Mouse (Mus musculus) intestine, embryonic 14.5 days (tissue): ENCODE data around the gene Hes3. TPM values are rescaled to one million over a fixed set of nuclear protein-coding genes. Genes with fewer than 3 reads are reported as not detected.

ENCODE experiments used
- ATAC-seq: fragments of 200-750 bp; cut with Nextera tagmentation; replicated peaks from 2 replicates; pipeline ENCODE4 v1.8.0; 2017; ENCODE audit warnings: low read depth, moderate number of reproducible peaks, moderate TSS enrichment, moderate library complexity; ENCODE audit not compliant: low FRiP score, low TSS enrichment
- DNase-seq: peaks from one replicate; pipeline ENCODE4 v3.0.0-alpha.2; 2018; ENCODE audit warnings: low spot score
- H3K27ac ChIP-seq: fragments of 300-500 bp; sonication (generic); 2 replicates; pipeline ENCODE4 v1.5.1; 2014; ENCODE audit warnings: low read depth, mild to moderate bottlenecking, control low read depth
- H3K27me3 ChIP-seq: fragments of 300-500 bp; sonication (generic); replicated peaks from 2 replicates; pipeline ENCODE4 v1.6.1; 2014; ENCODE audit warnings: low read length, control low read depth; ENCODE audit not compliant: control insufficient read depth, insufficient read depth
- H3K36me3 ChIP-seq: fragments of 300-500 bp; sonication (generic); 2 replicates; pipeline ENCODE4 v1.6.1; 2014; ENCODE audit warnings: low read length, control low read depth; ENCODE audit not compliant: control insufficient read depth, insufficient read depth
- H3K4me1 ChIP-seq: fragments of 300-500 bp; sonication (generic); replicated peaks from 2 replicates; pipeline ENCODE4 v1.6.1; 2014; ENCODE audit warnings: low read length, control low read depth, mixed read lengths; ENCODE audit not compliant: control insufficient read depth, insufficient read depth
- H3K4me2 ChIP-seq: fragments of 300-500 bp; sonication (generic); 2 replicates; pipeline ENCODE4 v1.6.1; 2014; ENCODE audit warnings: low read length
- H3K4me3 ChIP-seq: fragments of 300-500 bp; sonication (generic); 2 replicates; pipeline ENCODE4 v1.5.1; 2014; ENCODE audit warnings: low read depth, low read length, control low read depth, mixed read lengths
- H3K9ac ChIP-seq: fragments of 300-500 bp; sonication (generic); 2 replicates; pipeline ENCODE4 v1.6.1; 2014; ENCODE audit warnings: mild to moderate bottlenecking, low read length
- H3K9me3 ChIP-seq: fragments of 300-500 bp; sonication (generic); 2 replicates; pipeline ENCODE4 v1.6.1; 2016; ENCODE audit warnings: low read length, control low read depth; ENCODE audit not compliant: control insufficient read depth
- WGBS: fragments of 180-500 bp; shearing (Covaris S2); extraction: QIAGEN DNeasy Blood & Tissue Kit; methylation state at CpG from one replicate; pipeline ENCODE4 v1.1.7; 2014; 5-methylcytosine and 5-hydroxymethylcytosine counted together
- polyA plus RNA-seq: library from polyadenylated mRNA; unstranded; fragments of >200 nt; fragmentation: Nextera tagmentation; extraction: Ambion mirVana; gene quantifications from 2 replicates; pipeline ENCODE4 v1.2.1, GENCODE M21; 2014

The Hes3 gene
- polyA plus RNA-seq, 1 experiment from 2014 or later = not detected

GRCm38 (mm10) chr4:152263512-152264176 is 27.8 kb downstream of the Hes3 start:
- H3K27me3 ChIP-seq = no peaks in the 10 kb centered on the region
- no peaks in the 10 kb centered on the region for H3K9me3 ChIP-seq
- ATAC-seq (peak; percentile 47; the same call in 1 of the 2 replicates), DNase-seq (no peak)
- WGBS = 42% methylated on average over 10 of the region's 10 CpGs
- no peaks in the 10 kb centered on the region for H3K4me1 ChIP-seq
- no peak overlapping the region for H3K4me3 ChIP-seq
- H3K27ac ChIP-seq = no peak overlapping the region
- no peak overlapping the region for H3K4me2 ChIP-seq
- H3K36me3 ChIP-seq = peaks cover 7% of the 10 kb centered on the region; the same call in 1 of the 2 replicates
- no peak overlapping the region for H3K9ac ChIP-seq

- H3K4me3 ChIP-seq = no peak overlapping the region
- H3K4me1 ChIP-seq = no peaks in the 10 kb centered on the region
- H3K4me2 ChIP-seq = no peak overlapping the region
- peaks cover 7% of the 10 kb centered on the region; the same call in 1 of the 2 replicates for H3K36me3 ChIP-seq
- H3K27ac ChIP-seq = no peak overlapping the region
- ATAC-seq (no peak), DNase-seq (no peak)
- H3K9ac ChIP-seq = no peak overlapping the region
- no peaks in the 10 kb centered on the region for H3K9me3 ChIP-seq
- H3K27me3 ChIP-seq = no peaks in the 10 kb centered on the region
- 67% methylated on average over 9 of the region's 9 CpGs for WGBS
Observed at GRCm38 (mm10) chr4:152263089-152263488, 28.4 kb downstream of the Hes3 start.

- DNase-seq = no peak
- no peak overlapping the region for H3K9ac ChIP-seq
- H3K27ac ChIP-seq = no peak overlapping the region
- no peak for ATAC-seq
- no peaks in the 10 kb centered on the region for H3K4me1 ChIP-seq
- WGBS = 63% methylated on average over 9 of the region's 9 CpGs
- H3K27me3 ChIP-seq = no peaks in the 10 kb centered on the region
- no peak overlapping the region for H3K4me2 ChIP-seq
- no peak overlapping the region for H3K4me3 ChIP-seq
- peaks cover 7% of the 10 kb centered on the region; the same call in 1 of the 2 replicates for H3K36me3 ChIP-seq
- no peaks in the 10 kb centered on the region for H3K9me3 ChIP-seq
Observed at GRCm38 (mm10) chr4:152262187-152262586, 29.3 kb downstream of the Hes3 start.

GRCm38 (mm10) chr4:152260451-152260850 is 31.0 kb downstream of the Hes3 start:
- ATAC-seq (no peak), DNase-seq (no peak)
- Histone ChIP-seq H3K27ac (no peak overlapping the region), H3K4me3 (no peak overlapping the region), H3K9ac (no peak overlapping the region), H3K27me3 (no peaks in the 10 kb centered on the region), H3K4me2 (no peak overlapping the region), H3K4me1 (no peaks in the 10 kb centered on the region), H3K9me3 (no peaks in the 10 kb centered on the region), H3K36me3 (peaks cover 7% of the 10 kb centered on the region; the same call in 1 of the 2 replicates)
- 93% methylated on average over 8 of the region's 8 CpGs for WGBS

- Histone ChIP-seq H3K9ac (no peak overlapping the region), H3K4me2 (no peak overlapping the region), H3K4me1 (no peaks in the 10 kb centered on the region), H3K36me3 (peaks cover 17% of the 10 kb centered on the region), H3K4me3 (no peak overlapping the region), H3K9me3 (no peaks in the 10 kb centered on the region), H3K27me3 (no peaks in the 10 kb centered on the region), H3K27ac (no peak overlapping the region)
- 46% methylated on average over 6 of the region's 6 CpGs for WGBS
- DNase-seq (no peak), ATAC-seq (no peak)
Observed at GRCm38 (mm10) chr4:152257070-152257469, 34.4 kb downstream of the Hes3 start.

GRCm38 (mm10) chr4:152253183-152253759 is 38.2 kb downstream of the Hes3 start:
- no peaks in the 10 kb centered on the region for H3K4me1 ChIP-seq
- H3K4me2 ChIP-seq = no peak overlapping the region
- no peaks in the 10 kb centered on the region for H3K9me3 ChIP-seq
- H3K27ac ChIP-seq = no peak overlapping the region
- no peaks in the 10 kb centered on the region for H3K27me3 ChIP-seq
- 62% methylated on average over 9 of the region's 9 CpGs for WGBS
- no peak for DNase-seq
- no peak overlapping the region for H3K9ac ChIP-seq
- no peak for ATAC-seq
- no peak overlapping the region for H3K4me3 ChIP-seq
- H3K36me3 ChIP-seq = peaks cover 10% of the 10 kb centered on the region; the same call in 1 of the 2 replicates

GRCm38 (mm10) chr4:152250615-152251014 is 40.8 kb downstream of the Hes3 start:
- DNase-seq (no peak), ATAC-seq (no peak)
- no peaks in the 10 kb centered on the region for H3K4me1 ChIP-seq
- no peak overlapping the region for H3K4me2 ChIP-seq
- 79% methylated on average over 6 of the region's 6 CpGs for WGBS
- H3K4me3 ChIP-seq = no peak overlapping the region
- no peak overlapping the region for H3K27ac ChIP-seq
- no peak overlapping the region for H3K9ac ChIP-seq
- H3K9me3 ChIP-seq = no peaks in the 10 kb centered on the region
- peaks cover 10% of the 10 kb centered on the region; the same call in 1 of the 2 replicates for H3K36me3 ChIP-seq
- no peaks in the 10 kb centered on the region for H3K27me3 ChIP-seq

- ATAC-seq (no peak), DNase-seq (no peak)
- no peak overlapping the region for H3K4me2 ChIP-seq
- WGBS = 78% methylated on average over 3 of the region's 3 CpGs
- no peaks in the 10 kb centered on the region for H3K4me1 ChIP-seq
- no peaks in the 10 kb centered on the region for H3K9me3 ChIP-seq
- H3K36me3 ChIP-seq = no peaks in the 10 kb centered on the region
- no peak overlapping the region for H3K9ac ChIP-seq
- no peak overlapping the region for H3K4me3 ChIP-seq
- H3K27ac ChIP-seq = no peak overlapping the region
- no peaks in the 10 kb centered on the region for H3K27me3 ChIP-seq
Observed at GRCm38 (mm10) chr4:152247195-152247594, 44.3 kb downstream of the Hes3 start.

GRCm38 (mm10) chr4:152246011-152246410 is 45.5 kb downstream of the Hes3 start:
- Histone ChIP-seq H3K36me3 (no peaks in the 10 kb centered on the region), H3K9ac (no peak overlapping the region), H3K4me1 (no peaks in the 10 kb centered on the region), H3K4me3 (no peak overlapping the region), H3K9me3 (no peaks in the 10 kb centered on the region), H3K27ac (no peak overlapping the region), H3K27me3 (no peaks in the 10 kb centered on the region), H3K4me2 (no peak overlapping the region)
- no peak for ATAC-seq
- WGBS = 88% methylated on average over 6 of the region's 6 CpGs
- no peak for DNase-seq
